ENCODE assay signal across 9 mouse cellular contexts in the genomic region with DNA sequence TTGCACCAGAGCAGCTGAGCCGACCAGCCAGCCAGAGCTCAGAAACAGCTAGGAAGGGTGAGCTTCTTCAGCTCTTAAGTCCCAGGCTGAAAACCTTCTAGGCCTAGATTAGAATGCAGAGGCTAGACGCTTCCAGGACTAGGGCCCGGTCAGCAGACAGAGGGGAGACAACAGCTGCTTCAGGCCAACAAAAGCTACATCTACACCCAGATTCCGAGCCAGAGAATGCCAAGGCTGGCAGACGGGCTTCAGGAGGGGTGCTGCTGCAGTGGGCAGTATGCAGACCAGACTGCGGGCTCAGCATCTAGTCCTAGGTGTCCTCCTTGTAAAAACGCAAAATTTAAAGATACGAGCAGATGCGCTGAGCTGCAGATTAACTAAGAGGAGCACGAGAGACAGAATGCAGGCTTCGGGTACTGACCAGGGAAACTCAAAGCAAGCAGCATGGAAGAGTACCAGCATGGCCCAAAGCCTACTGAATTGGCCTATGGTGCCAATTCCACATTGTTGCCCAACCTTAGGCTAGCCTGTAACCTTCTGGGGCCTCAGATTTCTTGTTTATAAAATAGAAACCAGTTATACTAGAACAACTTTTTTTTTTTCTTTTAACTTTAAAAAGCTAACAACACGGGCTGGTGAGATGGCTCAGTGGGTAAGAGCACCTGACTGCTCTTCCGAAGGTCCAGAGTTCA.
"Had no signal": no experiment of that assay in that cellular context is flagged by ENCODE, and none has a peak within 500 bp of the region (broad histone marks: within the 10 kb centered on the region; RNA-seq: fewer than 3 reads in every experiment).

No protein-coding gene starts in this region.

- DNase-seq: kidney, postnatal 10 days; kidney, postnatal 4 days; liver; lung, adult 18-20 months; right cerebral cortex, postnatal 4 days; spleen, adult 18-20 months; thymus, adult 18-20 months; thymus, postnatal 14 days had no signal

- ATAC-seq: midbrain, embryonic 13.5 days had no signal
